Mouse (Mus musculus) cortical plate, adult 2 months (tissue): ENCODE measurements around the gene Nudt9.

Experiments used
- CTCF ChIP-seq: fragments of 200-500 bp; IDR thresholded peaks from 2 replicates; pipeline ENCODE4 v1.5.1; 2011; ENCODE audit warnings: mild to moderate bottlenecking, control low read depth, low read length; ENCODE audit not compliant: insufficient read depth; ENCODE audit errors: extremely low read depth
- POLR2A ChIP-seq: fragments of 200-500 bp; IDR thresholded peaks from 2 replicates; pipeline ENCODE4 v1.6.1; 2011; ENCODE audit warnings: mild to moderate bottlenecking, low read length, control low read depth; ENCODE audit not compliant: insufficient read depth; ENCODE audit errors: extremely low read depth

- no peak for TF ChIP-seq POLR2A
- TF ChIP-seq CTCF, result peak; percentile 92
These were observed 6.8 kb upstream of the Nudt9 start for GRCm38 (mm10) chr5:104039154-104039932.
